Mouse (Mus musculus): Measurements from ENCODE around the gene Pcsk7. TPM values are rescaled to one million over a fixed set of nuclear protein-coding genes. Genes with fewer than 3 reads are reported as not detected.

Gene Pcsk7
- total RNA-seq, 1 experiment from 2014 or later: 33.7 TPM

GRCm38 (mm10) chr9:45961855-45962254 lies 55.6 kb downstream of the Pcsk7 start:
- DNase-seq: no peak

DNA sequence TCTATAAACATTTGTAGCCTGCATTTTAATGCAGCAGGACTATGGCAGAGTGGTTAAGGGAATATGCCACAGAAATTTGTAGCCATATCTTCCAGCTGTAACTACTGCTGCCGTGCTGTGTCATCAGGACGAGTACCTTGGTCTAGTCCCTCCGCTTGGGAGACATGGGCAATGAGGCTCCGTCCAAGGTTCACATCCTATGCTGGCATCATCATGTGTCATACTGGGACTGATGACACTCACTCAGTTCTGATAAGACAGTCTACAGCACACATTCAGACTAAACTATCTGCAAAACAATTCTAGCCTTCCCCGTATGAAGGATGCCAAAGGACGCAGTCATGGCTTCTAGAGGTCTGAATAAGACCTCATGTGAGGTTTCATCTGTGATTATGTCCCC lies 57.3 kb downstream of the Pcsk7 start:
- no peak for DNase-seq

- no peak for DNase-seq
Observed at GRCm38 (mm10) chr9:45976884-45977283, 70.6 kb downstream of the Pcsk7 start.

Small RNA genes lying within 50 kb of the gene (microRNA-seq; reads per million reads assigned to microRNA genes)
- gene Mir7087: 0.69 to 1.1 reads per million in 2 experiments

Other genes starting within 250 kb of the Pcsk7 start
- gene Cep164, start 77.8 kb upstream of the Pcsk7 start, total RNA-seq (2021): 20.6 and 23.1 TPM in 2 replicates
- gene Bace1, start 67.9 kb upstream of the Pcsk7 start, total RNA-seq (2021): 22.6 and 31.1 TPM in 2 replicates
- 51.8 and 56.0 TPM in 2 replicates for gene Rnf214, start 414 bp downstream of the Pcsk7 start, total RNA-seq (2021)
- 51.0 and 70.2 TPM in 2 replicates for gene Tagln, start 29.6 kb downstream of the Pcsk7 start, total RNA-seq (2021)
- 286 and 328 TPM in 2 replicates for gene Sidt2, start 48.8 kb downstream of the Pcsk7 start, total RNA-seq (2021)
- 112 and 146 TPM in 2 replicates for gene Pafah1b2, start 106.2 kb downstream of the Pcsk7 start, total RNA-seq (2021)
- gene Sik3, start 106.3 kb downstream of the Pcsk7 start, total RNA-seq (2021): 57.3 and 63.2 TPM in 2 replicates